Mouse (Mus musculus): Measurements from ENCODE around the gene Cryzl2. TPM values are rescaled to one million over a fixed set of nuclear protein-coding genes. Genes with fewer than 3 reads are reported as not detected.

The Cryzl2 gene
- total RNA-seq, 1 experiment from 2014 or later, result 1.4 TPM

- ATAC-seq (replicated peaks; ENCODE audit: insufficient number of reproducible peaks, low FRiP score, low TSS enrichment, poor library complexity, severe bottlenecking), result no peak
Observed at GRCm38 (mm10) chr1:157439973-157440641, 18.3 kb upstream of the Cryzl2 start.

- no peak for ATAC-seq (replicated peaks; ENCODE audit: insufficient number of reproducible peaks, low FRiP score, low TSS enrichment, poor library complexity, severe bottlenecking)
Observed at GRCm38 (mm10) chr1:157443026-157443722, 15.2 kb upstream of the Cryzl2 start.

GRCm38 (mm10) chr1:157443723-157444561 lies 14.4 kb upstream of the Cryzl2 start:
- no peak for ATAC-seq (replicated peaks; ENCODE audit: insufficient number of reproducible peaks, low FRiP score, low TSS enrichment, poor library complexity, severe bottlenecking)

GRCm38 (mm10) chr1:157444632-157445300 lies 13.6 kb upstream of the Cryzl2 start:
- no peak for ATAC-seq (replicated peaks; ENCODE audit: insufficient number of reproducible peaks, low FRiP score, low TSS enrichment, poor library complexity, severe bottlenecking)

GRCm38 (mm10) chr1:157445398-157445910 lies 12.9 kb upstream of the Cryzl2 start:
- peak; percentile 51 for ATAC-seq (replicated peaks; ENCODE audit: insufficient number of reproducible peaks, low FRiP score, low TSS enrichment, poor library complexity, severe bottlenecking)

GRCm38 (mm10) chr1:157446325-157446724 lies 12.1 kb upstream of the Cryzl2 start:
- no peak; the same call in 1 of the 2 replicates for ATAC-seq (replicated peaks; ENCODE audit: insufficient number of reproducible peaks, low FRiP score, low TSS enrichment, poor library complexity, severe bottlenecking)

GRCm38 (mm10) chr1:157447142-157447541 lies 11.2 kb upstream of the Cryzl2 start:
- no peak for ATAC-seq (replicated peaks; ENCODE audit: insufficient number of reproducible peaks, low FRiP score, low TSS enrichment, poor library complexity, severe bottlenecking)

- ATAC-seq (replicated peaks; ENCODE audit: insufficient number of reproducible peaks, low FRiP score, low TSS enrichment, poor library complexity, severe bottlenecking), result no peak
Observed at GRCm38 (mm10) chr1:157448164-157448804, 10.1 kb upstream of the Cryzl2 start.

- no peak for ATAC-seq (replicated peaks; ENCODE audit: insufficient number of reproducible peaks, low FRiP score, low TSS enrichment, poor library complexity, severe bottlenecking)
Observed at GRCm38 (mm10) chr1:157448805-157449188, 9.6 kb upstream of the Cryzl2 start.

GRCm38 (mm10) chr1:157449532-157449931 lies 8.8 kb upstream of the Cryzl2 start:
- no peak for ATAC-seq (replicated peaks; ENCODE audit: insufficient number of reproducible peaks, low FRiP score, low TSS enrichment, poor library complexity, severe bottlenecking)

GRCm38 (mm10) chr1:157449981-157450636 lies 8.3 kb upstream of the Cryzl2 start:
- ATAC-seq (replicated peaks; ENCODE audit: insufficient number of reproducible peaks, low FRiP score, low TSS enrichment, poor library complexity, severe bottlenecking), result no peak

GRCm38 (mm10) chr1:157452284-157452683 lies 6.1 kb upstream of the Cryzl2 start:
- no peak for ATAC-seq (replicated peaks; ENCODE audit: insufficient number of reproducible peaks, low FRiP score, low TSS enrichment, poor library complexity, severe bottlenecking)

- no peak for ATAC-seq (replicated peaks; ENCODE audit: insufficient number of reproducible peaks, low FRiP score, low TSS enrichment, poor library complexity, severe bottlenecking)
Observed at GRCm38 (mm10) chr1:157452759-157453549, 5.4 kb upstream of the Cryzl2 start.

GRCm38 (mm10) chr1:157454876-157455275 lies 3.5 kb upstream of the Cryzl2 start:
- ATAC-seq (replicated peaks; ENCODE audit: insufficient number of reproducible peaks, low FRiP score, low TSS enrichment, poor library complexity, severe bottlenecking), result no peak

GRCm38 (mm10) chr1:157457789-157458188 lies 588 bp upstream of the Cryzl2 start:
- no peak for ATAC-seq (replicated peaks; ENCODE audit: insufficient number of reproducible peaks, low FRiP score, low TSS enrichment, poor library complexity, severe bottlenecking)

GRCm38 (mm10) chr1:157459904-157460303 lies 1.5 kb downstream of the Cryzl2 start:
- ATAC-seq (replicated peaks; ENCODE audit: insufficient number of reproducible peaks, low FRiP score, low TSS enrichment, poor library complexity, severe bottlenecking), result no peak

GRCm38 (mm10) chr1:157461276-157461675 lies 2.9 kb downstream of the Cryzl2 start:
- ATAC-seq (replicated peaks; ENCODE audit: insufficient number of reproducible peaks, low FRiP score, low TSS enrichment, poor library complexity, severe bottlenecking), result no peak

All from monocyte, adult 5-6 weeks (primary cell).